Mouse (Mus musculus) heart, embryonic 10.5 days (tissue): ENCODE results near the gene Osgin1. TPM values are rescaled to one million over a fixed set of nuclear protein-coding genes. Genes with fewer than 3 reads are reported as not detected.

Experiments
- DNase-seq: peaks from one replicate; pipeline ENCODE4 v3.0.0-alpha.2; 2017; ENCODE audit warnings: low spot score
- H3K27ac ChIP-seq: fragments of 300-500 bp; sonication (generic); 2 replicates; pipeline ENCODE4 v1.5.1; 2016; ENCODE audit warnings: mild to moderate bottlenecking
- H3K27me3 ChIP-seq: fragments of 300-500 bp; sonication (generic); 2 replicates; pipeline ENCODE4 v1.6.1; 2016; ENCODE audit warnings: mild to moderate bottlenecking; ENCODE audit not compliant: poor library complexity, insufficient read depth, severe bottlenecking
- H3K36me3 ChIP-seq: fragments of 300-500 bp; sonication (generic); 2 replicates; pipeline ENCODE4 v1.6.1; 2016; ENCODE audit warnings: mild to moderate bottlenecking, moderate library complexity
- H3K4me1 ChIP-seq: fragments of 300-500 bp; sonication (generic); 2 replicates; pipeline ENCODE4 v1.6.1; 2016; ENCODE audit warnings: mild to moderate bottlenecking
- H3K4me3 ChIP-seq: fragments of 300-500 bp; sonication (generic); 2 replicates; pipeline ENCODE4 v1.5.1; 2016; ENCODE audit warnings: mild to moderate bottlenecking, moderate library complexity
- H3K9me3 ChIP-seq: fragments of 300-500 bp; sonication (generic); 2 replicates; pipeline ENCODE4 v1.6.1; 2016; ENCODE audit warnings: mild to moderate bottlenecking, moderate library complexity
- WGBS: fragments of 180-500 bp; shearing (Covaris S2); methylation state at CpG from one replicate; pipeline ENCODE4 v1.1.7; 2016; 5-methylcytosine and 5-hydroxymethylcytosine counted together
- polyA plus RNA-seq: library from polyadenylated mRNA; unstranded; fragments of >200 nt; fragmentation: Nextera tagmentation; extraction: Ambion mirVana; gene quantifications from 2 replicates; pipeline ENCODE4 v1.2.1, GENCODE M21; 2016

The Osgin1 gene
- polyA plus RNA-seq, 1 experiment from 2014 or later = 2.7 TPM

DNA sequence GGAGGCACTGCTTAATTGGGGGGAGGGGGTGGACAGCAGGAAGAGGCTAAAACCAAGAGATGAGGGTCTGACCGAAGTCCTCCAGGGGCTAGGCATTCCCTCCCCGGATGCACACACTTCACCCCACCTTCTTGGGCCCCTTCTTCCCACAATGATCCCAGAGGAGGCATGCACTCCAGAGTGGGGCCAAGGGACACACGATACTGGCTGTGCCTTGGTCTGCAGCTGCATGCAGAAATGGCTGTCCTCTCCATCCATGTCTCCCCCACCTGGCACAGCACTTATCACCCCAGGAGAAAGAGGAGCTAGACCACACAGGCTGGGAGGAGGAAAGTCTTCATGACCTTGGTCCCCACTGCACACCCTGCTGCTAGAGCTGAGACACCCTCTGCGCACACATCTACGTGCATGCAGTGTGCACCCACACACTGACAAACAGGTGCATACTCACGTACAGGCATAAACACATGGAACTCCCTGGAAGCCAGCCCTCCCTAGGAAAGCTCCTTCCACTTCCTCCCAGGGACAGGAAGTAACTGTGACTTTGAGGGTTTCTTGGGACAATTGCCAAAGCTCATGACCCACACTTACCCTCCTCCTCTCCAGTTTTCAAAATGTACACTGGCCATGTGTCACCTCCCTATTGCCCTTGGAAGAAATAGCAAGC lies 7.7 kb upstream of the Osgin1 start:
- Histone ChIP-seq H3K27ac (peak overlapping the region; percentile 49), H3K9me3 (no peaks in the 10 kb centered on the region), H3K36me3 (no peaks in the 10 kb centered on the region), H3K27me3 (peaks cover 32% of the 10 kb centered on the region), H3K4me3 (no peak overlapping the region), H3K4me1 (peaks cover 59% of the 10 kb centered on the region)
- DNase-seq = no peak
- WGBS = 82% methylated on average over 6 of the region's 6 CpGs

DNA sequence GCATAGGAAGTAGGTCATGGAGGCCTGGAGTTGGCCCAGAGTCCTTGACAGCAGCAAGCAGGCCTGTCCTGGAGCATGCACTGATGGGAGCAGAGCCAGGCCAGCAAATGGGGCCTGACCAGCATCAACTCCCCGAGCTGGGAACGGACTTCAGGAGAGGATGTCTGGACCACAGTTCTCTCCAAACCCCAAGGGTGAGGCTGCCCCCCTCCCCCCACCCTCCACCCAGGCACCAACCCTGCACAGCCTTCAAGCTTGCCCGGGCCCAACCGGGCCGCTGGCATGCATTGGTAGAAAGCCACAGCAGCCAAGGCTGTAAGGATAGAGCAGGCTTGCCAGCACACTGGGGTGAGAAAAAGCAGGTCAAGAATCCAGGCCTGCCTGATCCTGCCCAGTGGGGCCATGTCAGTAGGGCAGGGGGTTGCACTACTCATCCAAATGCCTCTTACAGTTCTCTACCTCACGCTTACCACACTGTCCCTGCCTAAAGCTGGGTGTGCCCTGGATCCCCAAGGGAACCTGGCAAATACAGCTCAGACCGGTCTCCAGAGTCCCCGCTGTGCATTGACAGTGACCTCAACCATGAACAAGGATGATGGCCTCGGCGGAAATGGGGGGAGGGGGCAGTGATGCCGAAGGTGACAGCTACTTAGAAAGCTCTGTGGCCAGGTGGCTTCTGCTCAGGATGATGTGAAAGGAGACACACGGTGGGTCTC lies 6.1 kb upstream of the Osgin1 start:
- DNase-seq = no peak
- 68% methylated on average over 12 of the region's 12 CpGs for WGBS

DNA sequence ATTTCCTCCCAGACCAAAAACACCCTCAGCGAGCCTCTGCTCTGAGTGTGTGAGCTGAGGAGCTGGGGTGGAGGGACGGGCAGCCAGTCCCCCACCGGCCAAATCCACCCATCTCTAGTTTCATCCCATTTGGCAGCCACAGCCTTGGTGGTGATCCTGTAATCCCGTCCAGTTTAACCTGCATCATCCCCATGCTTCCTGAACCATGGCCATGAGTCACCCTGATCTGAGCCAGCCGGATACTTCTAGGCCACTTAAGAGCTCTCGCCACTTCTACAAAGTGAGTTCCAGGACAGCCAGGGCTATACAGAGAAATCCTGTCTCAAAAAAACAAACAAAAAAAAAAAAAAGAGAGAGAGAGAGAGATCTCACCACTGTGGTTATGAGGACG lies 5.6 kb upstream of the Osgin1 start:
- no peaks in the 10 kb centered on the region for H3K36me3 ChIP-seq
- no peak overlapping the region for H3K27ac ChIP-seq
- H3K4me1 ChIP-seq = peaks cover 58% of the 10 kb centered on the region
- no peaks in the 10 kb centered on the region for H3K9me3 ChIP-seq
- H3K4me3 ChIP-seq = no peak overlapping the region
- H3K27me3 ChIP-seq = peaks cover 26% of the 10 kb centered on the region
- 63% methylated on average over 7 of the region's 7 CpGs for WGBS
- DNase-seq = no peak

More for the DNA sequence above, 6.1 kb upstream of the Osgin1 start:
- Histone ChIP-seq H3K9me3 (no peaks in the 10 kb centered on the region), H3K27me3 (peaks cover 26% of the 10 kb centered on the region), H3K4me3 (no peak overlapping the region), H3K4me1 (peaks cover 58% of the 10 kb centered on the region), H3K36me3 (no peaks in the 10 kb centered on the region), H3K27ac (peak overlapping the region; percentile 42; the same call in 1 of the 2 replicates)

DNA sequence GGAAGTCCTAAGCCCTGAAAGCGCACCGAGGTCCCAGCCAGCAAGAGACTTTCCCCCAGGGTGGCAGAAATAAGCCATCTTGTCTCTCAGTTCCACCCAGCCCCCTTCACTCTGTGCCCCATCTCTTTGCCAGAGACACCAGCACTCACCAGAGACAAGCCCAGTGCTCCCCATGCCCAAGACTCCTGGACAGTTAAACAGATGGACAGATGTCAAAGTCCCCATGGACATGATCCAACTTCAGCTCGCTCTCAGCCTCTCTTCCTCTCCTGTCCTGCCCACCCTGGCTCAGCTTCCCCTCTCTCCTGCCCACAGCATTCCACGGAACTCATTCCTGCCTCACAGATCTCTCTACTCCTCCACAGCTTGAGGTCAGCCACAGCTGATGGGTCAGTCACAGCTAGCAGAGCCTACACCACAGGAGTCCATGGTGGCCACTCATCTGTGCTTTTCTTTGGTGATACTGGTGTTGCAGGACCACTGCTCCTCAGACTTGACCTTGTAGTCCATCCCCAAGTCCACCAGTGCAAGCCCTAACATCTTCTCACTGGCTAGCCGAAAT lies 5.1 kb upstream of the Osgin1 start:
- WGBS = 68% methylated on average over 5 of the region's 5 CpGs
- H3K27me3 ChIP-seq = peaks cover 26% of the 10 kb centered on the region
- 0 out of 2 replicates have a peak overlapping the region, but pooled peaks have one; percentile 22 for H3K27ac ChIP-seq
- no peak for DNase-seq
- no peaks in the 10 kb centered on the region for H3K9me3 ChIP-seq
- no peaks in the 10 kb centered on the region for H3K36me3 ChIP-seq
- H3K4me3 ChIP-seq = no peak overlapping the region
- H3K4me1 ChIP-seq = peaks cover 53% of the 10 kb centered on the region

DNA sequence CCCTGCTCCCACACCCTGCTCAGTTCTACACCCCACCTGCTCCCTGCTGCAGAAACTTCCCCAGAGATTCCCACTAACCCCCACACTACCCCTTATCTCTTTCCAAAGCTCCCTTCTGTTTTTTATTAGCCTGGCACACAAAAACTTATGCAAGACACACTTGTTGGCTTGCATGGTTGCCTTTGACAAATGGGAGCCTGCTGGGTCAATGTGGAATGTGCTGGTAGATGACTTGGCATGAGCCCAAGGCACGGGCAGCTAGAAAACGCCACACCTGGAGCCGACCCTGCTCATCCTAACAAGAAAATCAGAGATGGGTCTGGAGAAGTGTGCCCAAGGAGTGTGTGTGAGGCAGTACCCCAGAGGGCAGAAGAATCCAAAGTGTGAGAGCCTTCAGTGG lies 4.4 kb upstream of the Osgin1 start:
- Histone ChIP-seq H3K27ac (0 out of 2 replicates have a peak overlapping the region, but pooled peaks have one; percentile 22), H3K9me3 (no peaks in the 10 kb centered on the region)
- no peak for DNase-seq

DNA sequence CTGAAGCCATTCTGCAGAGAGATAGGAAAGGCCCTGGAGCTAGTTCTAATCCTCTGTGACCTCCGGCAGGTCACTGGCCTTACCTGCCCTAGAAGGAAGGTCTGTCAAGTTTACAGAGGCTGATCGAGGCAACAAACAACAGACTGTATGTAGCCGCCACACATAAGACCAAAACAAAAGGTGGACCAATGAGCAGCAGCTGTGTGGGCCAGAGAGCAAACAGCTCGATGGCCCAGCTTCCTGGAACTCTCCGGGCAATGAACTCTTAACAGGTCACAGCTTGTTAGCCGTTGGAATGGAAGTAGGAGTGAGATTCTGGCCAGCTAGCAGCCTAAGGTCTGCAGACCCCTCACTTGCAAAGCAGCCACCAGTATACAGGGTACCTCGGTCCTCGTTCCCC lies 3.7 kb upstream of the Osgin1 start:
- peaks cover 40% of the 10 kb centered on the region for H3K27me3 ChIP-seq
- peak overlapping the region; percentile 36; the same call in 1 of the 2 replicates for H3K27ac ChIP-seq
- WGBS = 79% methylated on average over 8 of the region's 8 CpGs
- no peaks in the 10 kb centered on the region for H3K9me3 ChIP-seq
- H3K36me3 ChIP-seq = no peaks in the 10 kb centered on the region
- no peak for DNase-seq
- peaks cover 45% of the 10 kb centered on the region for H3K4me1 ChIP-seq
- no peak overlapping the region for H3K4me3 ChIP-seq

More for the DNA sequence above, 4.4 kb upstream of the Osgin1 start:
- H3K4me1 ChIP-seq = peaks cover 49% of the 10 kb centered on the region
- 79% methylated on average over 3 of the region's 3 CpGs for WGBS
- peaks cover 33% of the 10 kb centered on the region for H3K27me3 ChIP-seq
- H3K36me3 ChIP-seq = no peaks in the 10 kb centered on the region
- no peak overlapping the region for H3K4me3 ChIP-seq

DNA sequence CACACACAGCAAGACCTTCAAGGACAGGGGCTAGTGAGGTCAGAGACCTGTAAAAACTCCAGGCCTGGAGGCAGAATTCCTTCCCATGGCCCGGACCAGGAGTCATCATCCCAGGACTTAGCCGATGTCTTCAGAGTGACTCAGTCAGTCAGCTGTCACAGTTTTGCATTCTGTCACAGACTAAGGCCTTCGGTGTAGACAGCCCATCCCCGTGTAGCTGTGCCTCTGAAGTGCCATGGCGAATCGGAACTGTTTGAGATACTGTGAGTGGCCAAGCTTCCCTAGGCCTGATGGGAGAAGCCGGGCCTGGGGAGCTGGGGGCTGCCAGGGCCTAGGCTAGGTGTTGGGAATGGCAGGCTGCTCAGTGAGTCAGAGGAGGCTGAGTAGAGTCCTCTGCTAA lies 3.2 kb upstream of the Osgin1 start:
- Histone ChIP-seq H3K4me1 (peaks cover 41% of the 10 kb centered on the region), H3K27me3 (peaks cover 45% of the 10 kb centered on the region), H3K9me3 (no peaks in the 10 kb centered on the region), H3K4me3 (no peak overlapping the region), H3K27ac (no peak overlapping the region), H3K36me3 (no peaks in the 10 kb centered on the region)
- DNase-seq = no peak
- 72% methylated on average over 7 of the region's 7 CpGs for WGBS

DNA sequence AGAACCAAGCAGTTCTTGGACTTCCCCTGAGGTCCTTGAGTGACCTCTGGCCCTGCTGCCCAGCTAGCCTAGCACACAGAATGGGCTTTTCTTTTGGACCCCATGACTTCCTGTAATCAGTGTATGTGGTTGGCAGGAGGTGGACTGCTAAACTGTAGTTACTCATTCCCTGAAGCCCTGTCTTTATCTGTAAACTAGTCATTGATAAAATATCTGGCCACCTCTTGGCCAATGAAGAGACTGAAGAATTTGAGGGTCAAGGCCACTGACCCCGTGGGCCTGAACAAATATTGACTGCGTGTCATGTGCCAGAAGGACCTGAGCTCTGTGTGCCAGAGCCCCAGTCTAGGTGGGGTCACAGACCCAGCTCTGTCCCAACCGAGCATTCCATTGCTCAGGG lies 1.6 kb upstream of the Osgin1 start:
- DNase-seq = no peak
- no peaks in the 10 kb centered on the region for H3K36me3 ChIP-seq
- no peak overlapping the region for H3K27ac ChIP-seq
- H3K27me3 ChIP-seq = peaks cover 48% of the 10 kb centered on the region
- H3K4me3 ChIP-seq = no peak overlapping the region
- peaks cover 45% of the 10 kb centered on the region for H3K4me1 ChIP-seq
- WGBS = 47% methylated on average over 3 of the region's 3 CpGs
- no peaks in the 10 kb centered on the region for H3K9me3 ChIP-seq

DNA sequence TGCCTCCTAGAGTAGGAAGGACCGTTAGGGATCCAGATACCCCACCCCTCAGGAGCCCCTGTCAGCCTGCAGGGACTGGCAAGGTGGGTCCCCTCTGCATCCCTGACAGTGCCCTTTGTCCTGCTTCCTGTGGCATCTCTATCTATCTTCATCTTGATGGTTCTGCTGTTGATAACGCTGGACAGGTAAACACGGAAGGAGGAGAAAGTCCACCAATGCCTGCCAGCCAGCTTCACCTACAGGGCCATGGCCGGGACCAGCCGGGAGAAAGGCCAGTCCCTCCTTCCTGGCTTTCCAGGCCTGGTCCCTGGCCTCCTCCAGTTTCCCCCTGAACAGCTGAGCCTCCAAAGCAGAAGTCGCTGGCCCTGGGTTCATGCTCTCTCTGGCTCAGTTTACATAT lies 645 bp downstream of the Osgin1 start:
- 72% methylated on average over 6 of the region's 6 CpGs for WGBS
- no peak overlapping the region for H3K27ac ChIP-seq
- H3K4me3 ChIP-seq = no peak overlapping the region
- peaks cover 46% of the 10 kb centered on the region for H3K27me3 ChIP-seq
- H3K36me3 ChIP-seq = no peaks in the 10 kb centered on the region
- no peak for DNase-seq
- no peaks in the 10 kb centered on the region for H3K9me3 ChIP-seq
- peaks cover 37% of the 10 kb centered on the region for H3K4me1 ChIP-seq

DNA sequence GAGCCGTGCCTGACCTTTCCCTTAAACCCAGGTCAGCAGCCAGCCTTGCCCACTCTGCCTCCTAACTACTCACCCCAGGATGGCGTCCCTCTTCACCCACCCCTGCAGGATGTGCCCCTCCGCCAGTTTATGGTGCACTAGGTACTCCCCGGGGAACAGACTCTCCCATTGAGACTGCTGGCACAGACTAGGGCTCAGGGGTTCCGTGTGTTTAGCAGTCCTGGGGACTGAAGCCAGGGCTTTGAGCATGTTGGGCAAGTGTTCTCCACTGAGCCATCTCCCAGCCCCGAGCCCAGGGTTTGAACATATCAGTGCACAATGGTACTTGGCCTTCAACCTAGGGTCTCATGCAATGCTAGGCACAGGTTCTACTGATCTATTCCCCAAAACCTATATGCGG lies 1.6 kb downstream of the Osgin1 start:
- peaks cover 39% of the 10 kb centered on the region for H3K4me1 ChIP-seq
- H3K9me3 ChIP-seq = no peaks in the 10 kb centered on the region
- 85% methylated on average over 7 of the region's 7 CpGs for WGBS
- no peak for DNase-seq
- H3K27ac ChIP-seq = no peak overlapping the region
- H3K27me3 ChIP-seq = peaks cover 45% of the 10 kb centered on the region
- H3K36me3 ChIP-seq = no peaks in the 10 kb centered on the region
- H3K4me3 ChIP-seq = no peak overlapping the region

DNA sequence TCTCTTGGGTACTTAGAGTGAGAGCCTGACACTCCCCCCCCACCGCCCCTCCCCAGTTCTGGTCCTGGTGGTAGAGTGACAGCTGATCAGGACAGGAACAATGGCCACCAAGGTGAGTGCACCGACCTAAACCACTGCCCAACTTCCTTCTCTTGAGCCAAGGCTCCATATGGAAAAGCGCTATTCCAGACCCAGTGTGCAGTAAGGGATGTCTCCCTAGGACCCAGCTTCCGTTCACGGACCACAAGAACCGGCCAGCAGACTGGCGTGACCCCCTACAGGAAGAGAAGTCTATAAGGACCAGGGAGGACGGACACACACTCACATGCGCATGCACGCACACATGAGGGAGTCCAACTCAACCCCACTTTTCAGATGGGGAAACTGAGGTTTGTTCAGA lies 2.4 kb downstream of the Osgin1 start:
- Histone ChIP-seq H3K4me1 (peaks cover 42% of the 10 kb centered on the region), H3K4me3 (no peak overlapping the region), H3K9me3 (no peaks in the 10 kb centered on the region), H3K27me3 (peaks cover 50% of the 10 kb centered on the region), H3K27ac (0 out of 2 replicates have a peak overlapping the region, but pooled peaks have one; percentile 22), H3K36me3 (no peaks in the 10 kb centered on the region)
- 83% methylated on average over 10 of the region's 10 CpGs for WGBS
- no peak for DNase-seq

DNA sequence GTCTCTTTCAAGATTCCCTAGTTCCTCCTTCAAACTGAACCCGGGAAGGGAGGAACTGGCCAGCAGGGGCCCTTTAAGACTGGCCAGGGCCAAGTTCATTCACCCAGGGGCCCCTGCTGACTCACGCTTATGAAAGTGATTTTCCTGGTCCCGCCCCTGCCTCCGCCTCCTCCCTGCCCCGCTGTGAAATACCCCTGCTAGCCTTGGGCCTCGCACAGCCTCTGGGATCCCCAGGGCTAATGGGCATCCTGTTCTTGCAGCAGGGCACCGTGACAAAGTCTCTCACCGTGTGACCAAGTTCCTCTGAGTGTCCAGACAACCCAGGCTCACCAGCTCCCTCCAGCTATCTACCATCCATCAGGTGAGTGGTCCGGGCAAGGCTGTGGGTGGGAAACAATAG lies 3.0 kb downstream of the Osgin1 start:
- Histone ChIP-seq H3K27ac (peak overlapping the region; percentile 22; the same call in 1 of the 2 replicates), H3K27me3 (peaks cover 52% of the 10 kb centered on the region), H3K4me1 (peaks cover 41% of the 10 kb centered on the region), H3K9me3 (no peaks in the 10 kb centered on the region), H3K36me3 (no peaks in the 10 kb centered on the region), H3K4me3 (0 out of 2 replicates have a peak overlapping the region, but pooled peaks have one; percentile 5)
- no peak for DNase-seq
- WGBS = 14% methylated on average over 9 of the region's 9 CpGs

DNA sequence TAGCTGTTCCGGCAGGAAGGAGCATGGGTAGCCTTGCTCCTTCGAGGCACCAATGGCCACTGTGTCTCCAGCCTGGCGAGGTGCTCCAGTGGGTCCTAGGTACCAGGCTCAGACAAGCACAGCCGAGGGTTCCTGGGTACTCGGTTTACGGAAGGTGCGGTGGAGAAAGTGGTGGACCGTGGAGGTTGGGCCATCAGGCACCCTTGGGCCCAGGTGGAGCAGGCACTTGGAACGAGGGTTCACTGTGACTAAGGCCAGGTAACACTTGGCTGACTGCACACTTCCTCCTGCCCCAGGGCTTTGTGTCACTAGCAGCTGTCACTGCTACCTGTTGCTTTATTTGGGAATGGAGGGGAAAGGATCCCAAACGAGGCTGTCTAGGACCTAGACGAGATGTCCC lies 3.6 kb downstream of the Osgin1 start:
- 71% methylated on average over 11 of the region's 11 CpGs for WGBS
- Histone ChIP-seq H3K27me3 (peaks cover 55% of the 10 kb centered on the region), H3K27ac (peak overlapping the region; percentile 22; the same call in 1 of the 2 replicates), H3K4me3 (peak overlapping the region; percentile 5; the same call in 1 of the 2 replicates), H3K9me3 (no peaks in the 10 kb centered on the region), H3K36me3 (no peaks in the 10 kb centered on the region), H3K4me1 (peaks cover 35% of the 10 kb centered on the region)
- DNase-seq = no peak
